Mouse (Mus musculus): ENCODE results near the gene Rfng. TPM values are rescaled to one million over a fixed set of nuclear protein-coding genes. Genes with fewer than 3 reads are reported as not detected.
"Not testable (repeated sequence)": the region's sequence is repeated elsewhere in the genome, so short reads cannot be mapped to it uniquely, and the experiment has no call there.

Gene Rfng
- polyA plus RNA-seq, 1 experiment from 2014 or later = 91.1 TPM

DNA sequence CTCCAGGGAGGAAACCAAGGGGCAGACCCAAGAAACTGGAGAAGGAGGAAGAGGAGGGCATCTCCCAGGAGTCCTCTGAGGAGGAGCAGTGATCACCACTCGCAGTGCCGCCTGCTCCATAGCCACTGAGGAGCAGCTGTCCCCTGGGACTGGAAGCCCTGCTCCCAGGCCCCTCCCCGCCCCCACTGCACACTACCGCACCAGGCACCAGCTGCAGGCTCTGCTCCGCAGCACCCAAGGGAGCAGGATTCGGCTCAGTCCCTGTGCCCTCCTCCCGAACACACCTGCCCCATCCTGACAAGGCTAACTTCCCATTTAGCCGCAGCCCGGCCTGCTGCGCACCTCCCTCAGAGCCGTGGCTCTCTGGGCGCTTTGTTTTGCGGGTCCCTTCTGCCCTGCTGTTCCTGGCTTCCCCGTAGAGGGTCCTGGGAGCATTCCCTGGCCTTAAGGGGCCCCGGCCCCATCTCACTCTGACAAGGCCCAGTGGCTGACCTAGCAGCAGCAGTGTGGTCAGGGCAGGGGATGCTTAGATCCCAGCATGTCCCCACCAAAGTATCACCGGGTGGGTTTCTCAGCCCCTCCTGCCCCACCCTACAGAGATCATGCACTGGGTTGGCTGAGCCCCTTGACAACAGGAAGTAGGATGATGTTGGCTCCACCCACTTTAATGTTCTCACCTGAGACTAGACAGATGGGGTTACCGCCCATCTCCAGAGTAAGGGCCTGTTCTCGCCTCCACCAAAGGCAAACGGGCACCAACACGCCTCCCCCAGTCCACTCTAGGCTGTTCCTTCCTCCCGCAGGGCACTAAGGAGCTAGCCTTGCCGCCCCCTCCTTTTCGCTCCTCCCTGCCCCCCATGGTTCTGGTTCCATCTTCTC, 20.6 kb downstream of the Rfng start:
- not testable (repeated sequence) for H3K27me3 ChIP-seq (ENCODE audit: control insufficient read depth, insufficient read depth, low read length); H3K4me3 ChIP-seq (ENCODE audit: low read depth, low read length); H3K36me3 ChIP-seq (ENCODE audit: control insufficient read depth, insufficient read depth, low read length); H3K4me1 ChIP-seq (ENCODE audit: control insufficient read depth, insufficient read depth, low read length); H3K9me3 ChIP-seq (ENCODE audit: control insufficient read depth, low read length); H3K9ac ChIP-seq (replicated peaks; ENCODE audit: low read depth, low read length); H3K27ac ChIP-seq (ENCODE audit: low read depth, low read length); H3K4me2 ChIP-seq (ENCODE audit: low read depth, low read length)
- 0 out of 2 replicates have a peak, but pooled peaks have one; percentile 44 for ATAC-seq (ENCODE audit: low read depth)
- 4% methylated on average over 8 of the region's 23 CpGs for WGBS

DNA sequence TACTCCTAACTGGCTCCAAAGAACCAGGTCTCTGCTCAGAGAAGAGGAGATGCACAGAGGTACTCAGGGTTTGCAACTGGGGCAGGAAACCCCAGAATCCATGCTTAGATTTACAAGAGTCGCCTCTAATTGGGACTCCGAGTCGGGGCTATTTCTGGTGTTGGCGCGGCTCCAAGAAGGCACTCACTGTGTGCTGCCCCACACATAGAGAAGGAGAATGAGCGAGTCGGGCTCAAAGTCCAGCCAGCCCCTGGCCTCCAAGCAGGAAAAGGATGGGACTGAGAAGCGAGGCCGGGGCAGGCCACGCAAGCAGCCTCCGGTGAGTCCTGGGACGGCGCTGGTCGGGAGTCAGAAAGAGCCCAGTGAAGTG, 21.4 kb downstream of the Rfng start, which contains the start of gene Hmga1b:
Hmga1b (plus strand) TSS at position 123 of the 370 bp plus-strand sequence.
- H3K4me2 ChIP-seq (ENCODE audit: low read depth, low read length); H3K27ac ChIP-seq (ENCODE audit: low read depth, low read length); H3K4me3 ChIP-seq (ENCODE audit: low read depth, low read length); H3K4me1 ChIP-seq (ENCODE audit: control insufficient read depth, insufficient read depth, low read length); ATAC-seq (ENCODE audit: low read depth); H3K27me3 ChIP-seq (ENCODE audit: control insufficient read depth, insufficient read depth, low read length); H3K9ac ChIP-seq (replicated peaks; ENCODE audit: low read depth, low read length); H3K36me3 ChIP-seq (ENCODE audit: control insufficient read depth, insufficient read depth, low read length); H3K9me3 ChIP-seq (ENCODE audit: control insufficient read depth, low read length): not testable (repeated sequence)
- 20% methylated on average over 14 of the region's 14 CpGs for WGBS

DNA sequence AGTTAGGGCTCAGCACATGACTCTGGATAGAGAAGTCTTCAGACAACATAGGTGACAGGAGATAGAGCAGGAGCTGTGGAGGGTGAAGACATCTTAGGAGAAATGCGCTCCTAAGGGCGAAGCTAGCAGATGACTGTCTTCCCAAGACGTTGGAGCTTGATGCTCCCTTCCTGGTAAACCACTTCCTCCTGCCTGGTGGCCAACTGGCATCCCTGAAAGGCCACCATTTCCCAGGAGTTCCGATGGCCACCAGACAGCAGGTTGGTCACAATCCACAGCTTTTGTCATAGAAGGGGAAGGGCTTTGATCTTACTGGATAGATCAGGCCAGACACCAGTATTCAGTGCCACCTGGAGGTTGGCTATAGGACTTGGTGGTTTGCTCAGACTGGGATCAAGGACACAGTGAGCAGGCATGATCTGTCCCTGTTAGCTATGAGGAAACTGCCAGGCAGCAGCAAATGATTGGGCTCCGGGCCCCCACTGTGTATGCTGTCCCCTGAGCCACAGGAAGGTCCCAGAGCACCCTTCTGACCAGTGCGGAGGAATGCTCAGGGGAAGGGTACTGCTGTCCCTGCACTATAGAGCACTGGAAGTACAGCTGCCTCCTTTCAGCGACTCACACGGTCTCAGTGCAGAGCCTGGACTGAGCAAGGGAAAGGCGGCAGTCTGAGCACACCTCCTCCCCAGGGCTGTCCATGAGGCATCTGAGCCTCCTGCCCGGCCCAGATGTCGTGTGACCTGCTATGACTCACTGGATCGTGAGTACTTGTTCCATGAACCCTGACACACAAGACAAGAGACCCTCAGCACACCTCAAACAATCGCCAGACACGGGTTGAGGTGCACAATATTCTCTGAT, 22.0 kb downstream of the Rfng start:
- H3K4me2 ChIP-seq (ENCODE audit: low read depth, low read length) = no peak overlapping the region
- H3K4me1 ChIP-seq (ENCODE audit: control insufficient read depth, insufficient read depth, low read length) = no peaks in the 10 kb centered on the region
- no peak for ATAC-seq (ENCODE audit: low read depth)
- H3K4me3 ChIP-seq (ENCODE audit: low read depth, low read length) = no peak overlapping the region
- H3K9ac ChIP-seq (replicated peaks; ENCODE audit: low read depth, low read length) = no peak overlapping the region
- 73% methylated on average over 14 of the region's 14 CpGs for WGBS
- no peaks in the 10 kb centered on the region for H3K36me3 ChIP-seq (ENCODE audit: control insufficient read depth, insufficient read depth, low read length)
- no peaks in the 10 kb centered on the region for H3K9me3 ChIP-seq (ENCODE audit: control insufficient read depth, low read length)
- no peak overlapping the region for H3K27ac ChIP-seq (ENCODE audit: low read depth, low read length)
- H3K27me3 ChIP-seq (ENCODE audit: control insufficient read depth, insufficient read depth, low read length) = no peaks in the 10 kb centered on the region

DNA sequence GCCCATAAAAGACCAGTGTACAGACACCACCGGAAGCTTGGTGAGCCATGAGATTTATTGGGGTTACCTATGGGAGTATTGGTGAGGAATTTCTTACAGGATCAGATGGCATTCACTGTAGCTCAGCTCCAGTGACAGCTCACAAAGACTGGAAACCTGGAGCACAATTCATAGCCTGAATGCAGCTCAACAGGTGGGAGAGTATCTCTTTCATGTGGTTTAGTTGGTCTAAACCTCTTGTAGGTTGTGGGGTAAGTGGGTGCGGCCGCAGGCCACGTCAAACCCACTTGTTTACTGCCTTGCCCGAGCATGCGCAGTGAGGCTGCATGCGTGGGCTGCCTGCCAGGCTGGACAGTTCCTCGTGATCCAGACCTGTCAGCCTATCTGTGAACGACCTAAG, 23.8 kb downstream of the Rfng start:
- no peak overlapping the region for H3K27ac ChIP-seq (ENCODE audit: low read depth, low read length)
- H3K27me3 ChIP-seq (ENCODE audit: control insufficient read depth, insufficient read depth, low read length) = no peaks in the 10 kb centered on the region
- no peak for ATAC-seq (ENCODE audit: low read depth)
- no peaks in the 10 kb centered on the region for H3K36me3 ChIP-seq (ENCODE audit: control insufficient read depth, insufficient read depth, low read length)
- H3K9ac ChIP-seq (replicated peaks; ENCODE audit: low read depth, low read length) = no peak overlapping the region
- no peak overlapping the region for H3K4me3 ChIP-seq (ENCODE audit: low read depth, low read length)
- H3K4me2 ChIP-seq (ENCODE audit: low read depth, low read length) = no peak overlapping the region
- H3K4me1 ChIP-seq (ENCODE audit: control insufficient read depth, insufficient read depth, low read length) = no peaks in the 10 kb centered on the region
- 91% methylated on average over 9 of the region's 9 CpGs for WGBS
- H3K9me3 ChIP-seq (ENCODE audit: control insufficient read depth, low read length) = no peaks in the 10 kb centered on the region

DNA sequence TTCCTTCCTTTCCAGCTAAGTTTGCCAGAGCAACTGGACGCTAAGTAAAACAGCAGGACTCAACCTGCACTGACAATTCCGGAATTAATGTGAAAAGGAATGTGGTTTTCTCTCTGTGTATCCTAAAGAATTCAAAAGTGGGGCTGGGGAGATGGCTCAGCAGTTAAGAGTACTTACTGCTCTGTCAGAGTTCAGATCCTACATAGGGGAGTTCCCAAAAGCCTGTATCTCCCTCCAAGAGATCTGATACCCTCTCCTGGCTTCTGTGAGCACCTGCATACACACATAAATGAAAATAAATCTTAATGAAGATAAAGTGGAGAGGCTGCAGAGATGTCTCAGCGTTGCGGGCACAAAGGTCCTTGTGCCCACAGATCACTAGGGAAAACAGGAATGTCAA, 32.4 kb downstream of the Rfng start:
- no peaks in the 10 kb centered on the region for H3K9me3 ChIP-seq (ENCODE audit: control insufficient read depth, low read length)
- no peaks in the 10 kb centered on the region for H3K27me3 ChIP-seq (ENCODE audit: control insufficient read depth, insufficient read depth, low read length)
- no peak overlapping the region for H3K9ac ChIP-seq (replicated peaks; ENCODE audit: low read depth, low read length)
- no peak for ATAC-seq (ENCODE audit: low read depth)
- H3K4me1 ChIP-seq (ENCODE audit: control insufficient read depth, insufficient read depth, low read length) = no peaks in the 10 kb centered on the region
- no peak overlapping the region for H3K4me2 ChIP-seq (ENCODE audit: low read depth, low read length)
- no peak overlapping the region for H3K27ac ChIP-seq (ENCODE audit: low read depth, low read length)
- no peak overlapping the region for H3K4me3 ChIP-seq (ENCODE audit: low read depth, low read length)
- 78% methylated on average over 4 of the region's 4 CpGs for WGBS
- no peaks in the 10 kb centered on the region for H3K36me3 ChIP-seq (ENCODE audit: control insufficient read depth, insufficient read depth, low read length)

DNA sequence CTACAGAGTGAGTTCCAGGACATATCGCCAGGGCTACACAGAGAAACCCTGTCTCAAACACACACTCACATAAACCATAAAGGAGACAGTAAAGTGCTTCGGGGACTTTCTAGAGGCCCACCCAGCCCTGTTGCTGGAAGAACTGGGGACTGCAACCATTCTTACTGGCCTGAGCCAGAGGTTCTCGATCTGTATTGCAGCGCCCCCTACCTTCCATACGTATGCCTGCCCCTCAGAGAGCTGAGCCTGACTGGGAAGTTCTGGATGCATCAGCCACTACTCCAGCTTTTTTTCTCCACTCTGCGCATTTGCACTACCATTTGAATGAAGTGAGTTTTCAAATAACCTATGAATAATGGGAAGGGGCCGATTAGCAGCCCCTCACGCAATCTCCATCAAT, 34.6 kb downstream of the Rfng start:
- Histone ChIP-seq H3K4me2 (ENCODE audit: low read depth, low read length) (no peak overlapping the region), H3K4me3 (ENCODE audit: low read depth, low read length) (no peak overlapping the region), H3K27ac (ENCODE audit: low read depth, low read length) (no peak overlapping the region), H3K9me3 (ENCODE audit: control insufficient read depth, low read length) (no peaks in the 10 kb centered on the region), H3K36me3 (ENCODE audit: control insufficient read depth, insufficient read depth, low read length) (no peaks in the 10 kb centered on the region), H3K9ac (replicated peaks; ENCODE audit: low read depth, low read length) (no peak overlapping the region), H3K27me3 (ENCODE audit: control insufficient read depth, insufficient read depth, low read length) (no peaks in the 10 kb centered on the region), H3K4me1 (ENCODE audit: control insufficient read depth, insufficient read depth, low read length) (no peaks in the 10 kb centered on the region)
- WGBS = 60% methylated on average over 8 of the region's 8 CpGs
- no peak for ATAC-seq (ENCODE audit: low read depth)

DNA sequence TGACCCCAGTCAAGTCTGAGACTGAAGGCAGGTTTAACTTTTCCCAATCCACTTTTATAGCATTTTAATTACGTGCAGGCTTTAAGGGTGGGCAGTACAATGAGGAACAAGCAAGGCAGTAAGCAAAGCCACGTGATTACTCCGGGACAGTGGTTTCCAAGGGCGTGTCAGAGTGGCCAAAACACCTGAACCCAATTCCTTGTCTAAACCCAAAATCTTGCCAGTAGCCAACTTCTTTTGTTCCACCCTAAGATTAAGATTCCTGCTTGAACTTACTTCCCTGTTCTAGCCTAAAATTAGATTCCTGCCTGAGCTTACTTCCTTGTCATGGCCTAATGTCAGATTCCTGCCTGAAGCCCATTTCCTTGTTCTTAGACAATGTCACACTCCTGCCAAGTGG, 36.0 kb downstream of the Rfng start:
- Histone ChIP-seq H3K4me1 (ENCODE audit: control insufficient read depth, insufficient read depth, low read length) (no peaks in the 10 kb centered on the region), H3K27ac (ENCODE audit: low read depth, low read length) (no peak overlapping the region), H3K27me3 (ENCODE audit: control insufficient read depth, insufficient read depth, low read length) (no peaks in the 10 kb centered on the region), H3K4me2 (ENCODE audit: low read depth, low read length) (no peak overlapping the region), H3K9ac (replicated peaks; ENCODE audit: low read depth, low read length) (no peak overlapping the region), H3K36me3 (ENCODE audit: control insufficient read depth, insufficient read depth, low read length) (no peaks in the 10 kb centered on the region), H3K9me3 (ENCODE audit: control insufficient read depth, low read length) (no peaks in the 10 kb centered on the region), H3K4me3 (ENCODE audit: low read depth, low read length) (no peak overlapping the region)
- ATAC-seq (ENCODE audit: low read depth) = no peak
- 71% methylated on average over 4 of the region's 4 CpGs for WGBS

DNA sequence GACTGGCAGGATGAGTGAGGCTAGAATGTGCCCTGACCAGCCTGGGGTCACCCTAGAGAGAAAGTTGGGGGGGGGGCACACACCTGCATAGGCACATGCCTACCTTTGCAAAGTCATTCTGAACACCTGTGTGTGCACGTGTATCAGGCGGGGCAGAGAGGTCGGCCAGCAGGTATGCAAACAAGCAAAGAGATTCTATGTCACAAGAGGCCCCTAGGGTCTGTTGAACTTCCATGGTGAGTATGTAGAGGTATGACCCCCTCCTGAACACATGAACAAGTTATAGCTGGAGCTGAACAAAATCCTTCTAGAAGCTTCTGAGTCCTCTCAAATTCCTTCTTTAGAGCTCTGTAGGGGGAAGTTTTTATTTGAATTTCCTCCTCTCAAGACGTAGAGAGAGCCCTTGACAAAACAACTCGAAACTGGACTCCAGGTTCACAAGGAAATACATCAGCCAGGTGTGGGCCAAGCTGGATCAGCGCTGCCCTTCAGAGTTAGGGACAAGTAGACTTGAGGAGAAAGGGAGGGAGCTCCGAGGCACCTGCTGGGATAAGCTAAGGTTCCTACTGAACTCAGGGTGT, 39.8 kb downstream of the Rfng start:
- no peaks in the 10 kb centered on the region for H3K27me3 ChIP-seq (ENCODE audit: control insufficient read depth, insufficient read depth, low read length)
- WGBS = 78% methylated on average over 7 of the region's 7 CpGs

DNA sequence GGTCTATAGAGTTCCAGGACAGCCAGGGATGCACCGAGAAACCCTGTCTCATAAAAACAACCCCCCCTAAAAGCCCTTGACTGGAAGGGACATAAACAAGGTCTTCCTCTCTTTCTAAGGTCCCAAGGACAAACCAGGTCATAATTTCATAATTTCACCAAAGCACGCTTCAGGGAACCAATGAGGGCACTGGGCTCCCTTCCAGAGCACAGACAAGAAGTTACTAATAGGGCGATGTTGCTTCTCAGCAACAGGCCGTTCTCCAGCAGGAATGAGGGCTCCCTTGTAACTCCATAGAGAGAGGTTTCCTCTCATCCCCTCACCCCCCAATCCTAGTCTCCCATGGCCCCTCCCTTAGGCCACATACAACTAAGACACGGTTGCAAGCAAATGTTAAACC, 43.0 kb downstream of the Rfng start:
- no peaks in the 10 kb centered on the region for H3K4me1 ChIP-seq (ENCODE audit: control insufficient read depth, insufficient read depth, low read length)
- WGBS = 95% methylated on average over 5 of the region's 5 CpGs
- no peak for ATAC-seq (ENCODE audit: low read depth)
- no peak overlapping the region for H3K27ac ChIP-seq (ENCODE audit: low read depth, low read length)
- no peaks in the 10 kb centered on the region for H3K9me3 ChIP-seq (ENCODE audit: control insufficient read depth, low read length)
- no peaks in the 10 kb centered on the region for H3K27me3 ChIP-seq (ENCODE audit: control insufficient read depth, insufficient read depth, low read length)
- H3K4me3 ChIP-seq (ENCODE audit: low read depth, low read length) = no peak overlapping the region
- no peak overlapping the region for H3K9ac ChIP-seq (replicated peaks; ENCODE audit: low read depth, low read length)
- H3K4me2 ChIP-seq (ENCODE audit: low read depth, low read length) = no peak overlapping the region
- H3K36me3 ChIP-seq (ENCODE audit: control insufficient read depth, insufficient read depth, low read length) = no peaks in the 10 kb centered on the region

More for the DNA sequence above, 39.8 kb downstream of the Rfng start:
- no peak for ATAC-seq (ENCODE audit: low read depth)
- Histone ChIP-seq H3K4me1 (ENCODE audit: control insufficient read depth, insufficient read depth, low read length) (no peaks in the 10 kb centered on the region), H3K27ac (ENCODE audit: low read depth, low read length) (no peak overlapping the region), H3K4me2 (ENCODE audit: low read depth, low read length) (no peak overlapping the region), H3K9me3 (ENCODE audit: control insufficient read depth, low read length) (no peaks in the 10 kb centered on the region), H3K9ac (replicated peaks; ENCODE audit: low read depth, low read length) (no peak overlapping the region), H3K36me3 (ENCODE audit: control insufficient read depth, insufficient read depth, low read length) (no peaks in the 10 kb centered on the region), H3K4me3 (ENCODE audit: low read depth, low read length) (no peak overlapping the region)

Data from neural tube, embryonic 14.5 days (tissue).